Mouse (Mus musculus) frontal cortex, adult 2 months (tissue): ENCODE measurements around the gene Stmnd1. TPM values are rescaled to one million over a fixed set of nuclear protein-coding genes. Genes with fewer than 3 reads are reported as not detected.
"Not testable (repeated sequence)": the region's sequence is repeated elsewhere in the genome, so short reads cannot be mapped to it uniquely, and the experiment has no call there.

Experiments used
- DNase-seq, 2 experiments: peaks; one replicate each; pipeline ENCODE4 v3.0.0; 2022; ENCODE audit warnings: low spot score in 1 of 2; ENCODE audit errors: extremely low spot score in 1 of 2
- polyA plus RNA-seq: library from polyadenylated mRNA; depleted of rRNA; stranded (reverse); fragments of >200 nt; gene quantifications from 2 replicates; pipeline ENCODE4 v1.2.3, GENCODE M21; 2012; rRNA removed

Stmnd1 gene
- 0.08 TPM in 1 of 2 replicates, not detected in the other for polyA plus RNA-seq

DNA sequence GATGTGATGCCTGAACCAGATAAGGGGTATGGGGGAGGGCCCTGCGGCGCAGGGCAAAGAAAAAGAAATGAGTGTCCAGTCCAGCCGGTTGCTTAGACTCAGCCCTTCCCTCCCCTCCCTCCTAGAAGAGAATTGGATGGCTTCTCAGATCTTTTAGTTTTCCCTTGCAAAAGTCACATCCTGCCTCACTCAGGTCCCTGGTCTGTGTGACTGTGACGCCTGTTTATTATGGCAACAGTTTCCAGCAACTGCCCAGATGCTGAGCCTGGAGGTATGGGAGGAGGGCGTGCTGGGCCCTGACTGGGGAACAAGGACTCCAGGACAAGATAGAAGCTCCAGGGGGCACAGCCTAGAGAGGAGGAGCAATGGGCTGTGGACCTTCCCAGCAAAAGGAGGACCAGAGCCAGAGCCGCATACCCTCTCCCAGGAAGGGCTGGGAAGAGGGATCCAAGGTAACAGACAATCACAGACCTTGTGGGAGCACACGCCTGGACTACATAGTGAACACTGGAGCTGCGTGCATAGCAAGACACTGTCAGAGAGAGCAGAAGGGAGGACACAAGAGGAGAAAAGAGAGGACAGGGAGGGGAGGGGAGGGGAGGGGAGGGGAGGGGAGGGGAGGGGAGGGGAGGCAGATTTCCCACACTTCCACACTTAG is at the start of gene Stmnd1:
Gene Stmnd1 (plus strand): TSS at position 269 of the 658 bp plus-strand sequence.
- DNase-seq = no peak

DNA sequence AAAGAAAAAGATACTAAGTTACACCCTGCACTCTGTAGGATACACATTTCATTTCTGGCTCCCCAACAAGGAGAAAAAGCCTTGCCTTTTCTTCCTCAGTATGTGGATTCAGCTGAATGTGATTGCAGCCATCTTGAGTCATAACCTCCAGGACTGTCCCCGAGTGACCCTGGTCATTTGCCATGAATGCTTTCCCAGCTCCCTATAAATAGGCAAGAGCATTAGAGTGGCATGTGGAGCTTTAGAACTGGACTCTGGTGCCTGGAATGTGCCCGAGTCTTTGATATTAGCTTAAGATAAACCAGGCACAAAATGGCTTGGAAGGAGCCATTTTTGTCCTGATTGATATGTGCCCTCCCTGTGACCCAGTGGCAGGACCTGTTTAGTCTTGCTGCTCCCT is 46.6 kb upstream of the Stmnd1 start:
- no peak for DNase-seq

DNA sequence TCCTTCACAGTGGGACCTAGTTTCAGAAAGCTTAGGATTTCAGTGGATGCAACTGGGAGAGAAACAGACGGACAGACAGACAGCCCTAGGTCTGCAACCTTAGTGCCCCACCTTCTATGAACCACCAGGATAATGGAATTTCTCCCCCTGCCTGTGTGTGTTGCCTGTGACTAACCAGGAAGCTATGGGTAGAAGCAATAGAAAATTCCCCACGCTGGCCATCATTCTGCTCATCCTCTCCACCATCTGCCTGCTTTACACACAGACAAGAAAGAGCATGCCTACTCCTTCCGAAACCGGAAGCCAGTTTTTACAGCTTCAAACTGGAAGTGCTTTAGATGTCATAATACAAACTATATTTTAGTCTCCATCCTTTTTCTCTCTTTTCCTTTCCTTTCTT is 46.0 kb upstream of the Stmnd1 start:
- DNase-seq = peak in 1 of 2 experiments; percentile 65

DNA sequence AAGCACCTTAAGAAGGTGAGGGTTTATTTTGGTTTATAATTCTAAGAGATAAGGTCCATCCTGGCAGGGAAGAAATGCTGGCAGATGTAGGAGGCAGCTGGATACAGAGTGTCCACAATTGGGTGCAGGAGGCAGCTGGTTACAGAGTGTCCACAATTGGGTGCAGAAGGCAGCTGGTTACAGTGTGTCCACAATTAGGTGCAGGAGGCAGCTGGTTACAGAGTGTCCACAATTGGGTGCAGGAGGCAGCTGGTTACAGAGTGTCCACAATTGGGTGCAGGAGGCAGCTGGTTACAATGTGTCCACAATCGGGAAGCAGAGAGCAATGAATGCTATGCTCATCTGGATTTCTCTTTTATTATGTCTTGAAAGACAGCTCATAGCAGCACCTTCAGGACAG is 44.8 kb upstream of the Stmnd1 start:
- DNase-seq = not testable (repeated sequence)

DNA sequence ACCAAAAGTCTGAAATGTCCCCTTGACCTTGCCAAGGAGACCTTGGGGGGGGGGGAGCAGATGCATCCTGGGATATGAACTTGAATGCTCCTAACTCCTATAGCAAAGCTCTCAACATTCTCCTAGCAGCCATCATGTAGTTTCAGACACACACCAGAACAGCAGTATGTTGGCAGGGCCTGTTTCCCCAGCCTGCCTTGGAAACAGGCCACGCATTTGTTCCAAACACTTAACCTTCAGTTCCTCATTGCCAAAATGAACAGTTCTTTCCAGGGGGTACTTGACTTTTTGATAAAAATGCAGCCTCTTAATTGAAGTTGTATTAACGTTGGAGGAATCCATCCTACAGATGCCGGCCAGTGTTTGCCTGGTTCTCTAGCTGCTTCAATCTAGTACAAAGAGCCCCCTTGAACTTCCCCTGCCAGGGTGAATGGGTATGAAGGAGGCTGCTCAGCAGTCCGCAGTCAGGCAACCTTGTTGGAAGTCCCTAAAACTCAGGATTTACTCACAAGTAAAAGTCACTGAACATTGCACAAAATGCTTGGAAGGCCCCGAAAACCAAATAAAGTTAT is 41.9 kb upstream of the Stmnd1 start:
- no peak for DNase-seq

DNA sequence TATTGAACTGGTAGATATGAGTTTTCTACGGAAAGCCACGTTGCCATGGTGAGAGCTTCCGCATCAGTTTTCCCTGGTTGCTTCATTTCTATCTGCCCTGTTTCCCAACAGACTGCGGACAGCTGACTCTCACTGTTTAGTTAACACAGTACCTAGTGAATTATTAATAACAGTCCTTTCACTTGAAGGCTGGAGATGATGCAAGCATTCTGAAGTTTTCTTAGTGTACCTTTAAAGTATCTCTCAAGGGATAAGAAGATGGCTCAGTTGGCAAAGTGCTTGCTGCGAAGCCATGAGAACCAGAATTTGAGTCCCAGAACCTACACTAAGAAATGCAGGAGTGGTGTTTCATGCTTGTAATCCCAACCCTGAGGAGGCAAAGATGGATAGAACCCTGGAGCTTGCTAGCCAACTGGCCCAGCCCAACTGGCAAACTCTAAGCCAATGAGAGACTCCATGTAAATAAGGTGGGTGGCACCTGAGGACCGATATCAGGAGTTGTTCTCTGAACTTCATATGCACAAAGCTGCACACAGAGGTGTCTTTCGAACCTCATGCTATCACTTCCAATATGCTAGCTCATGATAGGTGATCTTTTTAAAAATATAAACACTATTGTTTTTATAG is 35.7 kb upstream of the Stmnd1 start:
- DNase-seq = no peak

DNA sequence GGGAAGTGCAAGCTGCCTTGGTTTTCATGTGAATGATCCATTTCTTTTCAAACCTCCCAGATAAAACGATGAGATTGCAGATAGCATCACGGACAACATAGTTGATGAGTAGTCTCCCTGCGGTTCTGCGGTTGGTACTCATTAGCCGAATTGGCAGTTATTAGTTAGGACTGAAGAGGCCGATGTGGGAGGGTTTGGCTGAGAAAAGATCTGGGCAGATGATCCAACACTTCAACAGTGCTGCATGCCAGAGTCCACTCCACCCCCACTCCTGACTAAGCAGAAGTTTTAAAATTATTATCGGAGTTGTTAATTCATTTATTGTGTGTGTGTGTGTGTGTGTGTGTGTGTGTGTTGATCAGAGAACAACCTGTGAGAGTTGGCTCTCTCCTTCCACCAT is 34.7 kb upstream of the Stmnd1 start:
- no peak for DNase-seq

DNA sequence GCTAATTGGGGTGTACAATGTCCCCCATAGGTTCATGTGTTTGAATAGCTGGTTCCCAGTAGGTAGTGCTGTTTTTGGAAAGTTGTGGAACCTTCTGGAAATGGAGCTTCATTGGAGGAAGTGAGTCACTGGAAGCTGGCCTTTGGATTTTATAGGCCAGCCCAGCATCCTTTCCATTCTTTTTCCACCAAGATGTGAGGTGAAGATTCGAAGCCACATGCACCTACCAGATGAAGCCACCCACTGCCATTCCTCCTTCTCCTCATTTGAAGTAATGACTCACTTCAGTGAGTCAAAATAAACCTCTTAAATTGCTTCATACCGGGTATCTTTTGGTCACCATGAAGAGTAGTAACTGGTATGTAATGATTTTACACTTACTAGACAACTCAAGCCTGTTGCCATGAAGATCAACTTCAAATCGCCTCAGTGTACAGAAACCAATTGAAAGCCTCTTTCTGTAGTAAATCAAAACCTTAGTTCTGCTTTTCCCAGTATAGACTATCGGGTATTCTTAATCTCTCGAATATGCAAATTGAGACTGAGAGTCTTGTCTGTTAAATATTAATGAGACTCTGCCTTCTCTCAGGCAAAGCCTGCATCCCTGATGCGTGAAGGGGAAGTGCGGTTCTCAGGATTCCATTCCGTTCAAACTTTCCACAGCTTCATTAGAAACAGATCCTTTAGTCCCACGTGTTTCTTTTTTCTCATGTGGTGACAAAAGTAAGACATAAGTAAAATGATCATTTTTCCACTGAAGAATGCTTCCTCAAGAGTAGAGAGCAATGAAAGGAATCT is 31.9 kb upstream of the Stmnd1 start:
- DNase-seq = peak in 1 of 2 experiments; percentile 35

DNA sequence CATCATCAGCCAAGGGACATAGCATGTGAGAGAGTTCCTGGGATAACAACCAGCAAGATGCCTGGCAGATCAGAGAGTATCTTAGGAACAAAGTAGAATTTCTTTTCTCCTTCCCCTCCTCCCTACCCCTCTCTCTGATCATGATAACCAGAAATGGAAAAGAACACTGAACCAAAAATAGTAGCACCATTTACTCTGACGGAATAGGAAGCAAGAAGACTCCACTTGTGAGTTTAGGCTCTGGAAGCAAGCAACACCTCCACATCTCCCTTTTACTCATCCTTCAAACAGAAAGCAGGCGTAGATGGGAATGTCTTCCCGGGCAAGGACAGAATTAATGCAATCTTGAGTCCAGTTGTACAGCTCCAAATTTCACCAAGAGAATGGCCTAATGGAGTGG is 19.8 kb upstream of the Stmnd1 start:
- peak; percentile 43 to 62 for DNase-seq

DNA sequence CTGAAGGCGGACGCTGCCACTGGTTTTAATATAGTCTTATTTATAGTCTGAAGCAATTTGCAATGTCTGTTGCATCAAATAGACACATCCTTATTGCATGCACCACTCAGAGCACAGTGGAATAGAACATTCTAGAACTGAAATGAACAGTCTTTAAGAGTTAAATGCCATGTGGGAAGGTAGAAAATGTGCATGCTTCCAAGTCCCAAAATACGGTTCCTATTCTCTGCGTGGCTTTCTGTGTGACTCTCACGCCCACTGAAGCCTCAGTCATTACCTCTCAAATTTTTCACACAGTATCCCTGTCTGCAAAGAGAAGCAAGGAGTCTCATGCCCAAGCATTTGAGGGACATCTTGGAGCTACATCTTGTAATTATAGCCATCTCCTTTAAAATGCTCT is 19.4 kb upstream of the Stmnd1 start:
- DNase-seq = no peak

DNA sequence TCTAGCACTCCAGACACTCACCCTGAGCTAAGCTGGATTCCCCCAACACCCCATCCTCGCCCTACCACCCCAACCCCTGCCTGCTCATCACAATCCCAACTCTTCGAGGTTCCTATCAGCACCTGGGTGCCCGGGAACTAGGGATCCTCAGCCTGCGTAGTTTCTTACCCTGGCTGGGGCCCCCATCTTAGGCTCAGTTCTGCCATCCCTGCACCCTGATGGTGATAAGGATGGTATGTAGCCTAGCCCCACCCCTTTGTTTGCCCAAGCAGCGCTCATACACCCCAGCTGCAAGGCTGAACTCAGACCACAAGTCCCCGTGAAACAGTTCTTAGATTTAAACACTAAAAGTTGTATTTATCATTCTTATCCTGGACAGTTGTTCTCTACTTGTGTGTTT is 17.9 kb upstream of the Stmnd1 start:
- no peak for DNase-seq

DNA sequence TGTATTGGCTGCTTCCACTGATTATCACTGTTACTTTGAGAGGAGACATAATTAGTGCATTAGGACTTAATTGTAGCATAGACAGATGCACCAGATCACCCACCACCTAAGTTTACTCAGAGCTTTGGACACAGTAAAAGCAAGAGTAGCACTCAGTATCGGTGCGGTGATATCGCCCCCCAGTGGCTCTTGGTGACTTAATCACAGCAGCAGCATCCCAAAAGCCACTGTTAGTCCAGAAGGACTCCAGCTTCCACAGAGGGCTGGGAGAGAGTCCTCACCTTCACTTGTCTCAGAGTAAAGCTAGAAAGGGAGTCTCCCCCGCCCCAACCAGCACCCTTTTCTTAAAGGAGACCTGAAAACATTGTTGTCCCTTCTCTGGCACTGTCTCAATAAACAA is 15.7 kb upstream of the Stmnd1 start:
- DNase-seq = peak in 1 of 2 experiments; percentile 88

DNA sequence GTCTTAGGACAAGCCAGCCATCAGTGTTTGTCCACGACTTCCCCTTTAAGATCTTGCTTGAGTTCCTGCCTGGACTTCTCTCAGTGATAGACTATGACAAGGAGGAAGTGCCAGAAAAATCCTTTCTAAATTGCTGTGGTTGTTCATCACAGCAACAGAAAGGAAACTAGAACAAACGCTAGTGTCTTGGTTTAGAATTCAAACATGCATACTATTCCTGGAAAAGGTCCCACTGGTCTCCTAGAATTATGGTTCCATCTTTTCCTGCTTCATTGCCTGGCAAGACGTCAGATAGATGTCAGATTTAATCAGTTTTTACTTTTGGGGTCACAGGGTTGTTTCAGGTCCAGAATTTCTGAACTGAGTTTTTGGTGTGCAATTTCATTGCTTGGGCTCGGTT is 14.0 kb upstream of the Stmnd1 start:
- no peak for DNase-seq

DNA sequence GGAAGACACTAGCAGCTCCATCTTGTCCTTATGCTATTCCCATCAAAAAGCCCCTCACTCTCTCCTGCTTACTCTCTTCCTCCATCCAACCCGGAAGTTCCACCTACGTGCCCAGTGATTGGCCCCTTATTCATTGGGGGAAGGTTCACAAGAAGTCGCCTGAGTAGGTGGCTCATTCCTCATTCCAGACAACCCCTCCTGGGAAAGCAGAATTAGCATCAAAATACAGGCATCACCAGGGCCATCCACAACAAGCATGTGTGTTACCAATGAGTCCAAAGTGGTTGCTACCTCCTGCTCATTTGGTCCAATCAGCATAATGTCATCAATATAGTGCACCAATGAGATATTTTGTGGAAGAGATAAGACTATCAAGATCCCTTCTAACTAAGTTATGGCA is 12.3 kb upstream of the Stmnd1 start:
- DNase-seq = no peak

DNA sequence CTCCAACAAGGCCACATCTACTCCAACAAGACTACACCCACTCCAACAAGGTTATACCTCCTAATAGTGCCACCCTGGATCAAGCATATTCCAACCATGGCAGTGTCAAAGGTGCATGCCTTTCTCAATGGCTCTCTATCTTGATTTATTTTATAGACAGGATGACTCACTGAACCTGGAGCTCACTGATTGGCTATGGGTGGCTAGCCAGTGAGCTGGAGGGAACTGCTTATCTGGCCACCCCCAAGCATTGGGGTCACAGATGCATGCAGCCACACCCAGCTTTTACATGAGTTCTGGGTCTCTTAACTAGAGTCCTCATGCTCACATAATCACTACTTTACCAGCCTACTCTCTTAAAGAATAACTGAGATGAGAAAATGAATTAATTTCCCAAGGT is 5.7 kb upstream of the Stmnd1 start:
- no peak for DNase-seq

DNA sequence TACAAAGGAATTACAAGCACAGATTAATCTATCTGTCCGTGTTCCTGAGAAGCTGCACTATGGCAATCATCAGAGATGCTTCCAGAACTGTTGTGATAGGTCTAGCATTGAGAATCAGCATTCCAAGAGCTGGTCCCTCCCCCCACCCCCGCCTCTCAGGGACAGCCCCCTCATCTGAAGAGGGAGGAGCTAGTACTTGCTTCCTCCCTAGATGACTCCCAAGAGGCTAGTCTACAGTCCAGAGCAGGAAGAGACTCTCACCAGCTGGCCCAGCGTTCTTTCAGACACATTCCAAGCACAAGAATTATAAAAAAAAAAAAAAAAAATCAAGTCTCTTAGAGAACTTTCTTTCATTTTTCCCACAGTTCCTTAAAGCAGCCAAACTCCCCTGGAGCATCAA is 5.2 kb upstream of the Stmnd1 start:
- no peak for DNase-seq

DNA sequence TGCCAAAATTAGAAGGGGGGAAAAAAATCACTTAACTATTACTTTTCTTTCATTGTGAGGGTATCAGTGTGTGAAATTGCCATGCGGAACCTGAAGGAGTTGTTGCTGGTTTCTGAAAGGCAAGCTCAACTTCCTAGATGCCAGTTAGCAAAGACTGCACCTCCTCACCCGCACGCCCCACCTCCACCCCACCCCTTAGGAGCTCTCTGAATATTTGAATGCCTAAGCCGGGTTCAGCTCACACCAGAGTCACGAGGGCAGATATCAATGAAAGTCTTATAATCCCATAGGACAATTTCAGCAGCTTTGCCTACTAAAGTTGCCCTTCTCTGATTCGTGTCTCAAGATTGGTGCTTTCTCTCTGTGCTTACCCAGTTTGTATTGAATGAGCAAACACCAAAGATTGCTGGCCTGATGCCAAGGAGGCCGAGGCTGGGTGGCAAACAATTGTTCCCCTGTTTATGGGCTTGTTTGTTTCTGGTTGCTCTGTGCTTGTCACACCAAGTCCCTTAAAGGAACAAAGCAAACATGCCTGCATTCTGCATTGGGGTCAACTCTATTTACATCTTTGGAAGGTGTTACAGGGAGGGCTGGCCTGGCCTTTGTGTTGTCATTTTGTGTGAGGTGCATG is 4.6 kb upstream of the Stmnd1 start:
- DNase-seq = peak; percentile 40 to 67

DNA sequence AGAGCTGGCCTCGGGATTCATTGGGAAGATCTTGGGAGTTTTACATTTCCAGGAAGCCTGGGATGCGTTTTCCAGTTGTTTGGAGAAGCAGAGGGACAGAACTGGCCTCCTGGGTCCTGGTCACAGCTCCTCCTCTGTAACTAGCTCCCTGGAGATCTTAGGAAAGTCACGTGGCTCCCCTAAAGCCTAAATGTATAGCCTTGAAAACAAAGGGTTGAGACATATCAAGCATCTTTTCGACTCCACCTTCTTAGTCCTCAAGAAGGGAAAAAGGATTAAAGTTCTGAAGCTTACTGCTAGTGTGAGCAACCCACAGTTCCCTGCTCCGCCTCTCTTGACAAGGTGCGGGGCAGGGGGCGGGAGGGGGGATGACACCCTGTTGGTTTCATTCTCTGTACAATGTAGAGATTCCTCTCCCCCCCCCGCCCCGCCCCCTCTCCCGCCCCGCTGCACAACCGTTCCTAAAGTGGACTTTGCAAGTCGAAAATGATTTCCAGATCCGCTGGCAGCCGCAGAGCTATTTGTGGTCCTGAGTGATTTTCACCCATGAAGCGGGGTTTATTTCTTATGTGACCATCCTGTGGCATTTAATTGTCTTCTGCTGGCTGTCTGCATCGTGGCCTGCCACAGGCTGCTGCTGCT is 589 bp upstream of the Stmnd1 start:
- DNase-seq = no peak

DNA sequence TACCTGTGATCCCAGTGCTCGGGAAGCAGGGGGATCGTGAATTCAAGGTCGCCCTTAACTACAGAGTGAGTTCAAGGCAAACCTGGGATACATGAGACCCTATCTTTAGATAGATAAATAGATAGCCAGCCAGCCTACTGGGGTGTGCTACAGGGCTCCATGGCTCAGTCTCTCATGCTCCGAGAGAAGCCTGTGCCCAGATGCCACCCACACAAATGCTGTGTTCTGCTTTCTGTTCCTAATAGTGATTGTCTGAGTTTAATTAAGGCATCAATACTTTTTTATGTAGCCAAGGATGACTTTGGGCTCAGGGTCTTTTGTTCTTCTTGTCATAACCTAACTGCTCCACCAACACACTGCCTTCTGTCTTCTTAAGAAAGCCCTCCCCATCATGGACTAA is 2.2 kb downstream of the Stmnd1 start:
- DNase-seq = no peak

DNA sequence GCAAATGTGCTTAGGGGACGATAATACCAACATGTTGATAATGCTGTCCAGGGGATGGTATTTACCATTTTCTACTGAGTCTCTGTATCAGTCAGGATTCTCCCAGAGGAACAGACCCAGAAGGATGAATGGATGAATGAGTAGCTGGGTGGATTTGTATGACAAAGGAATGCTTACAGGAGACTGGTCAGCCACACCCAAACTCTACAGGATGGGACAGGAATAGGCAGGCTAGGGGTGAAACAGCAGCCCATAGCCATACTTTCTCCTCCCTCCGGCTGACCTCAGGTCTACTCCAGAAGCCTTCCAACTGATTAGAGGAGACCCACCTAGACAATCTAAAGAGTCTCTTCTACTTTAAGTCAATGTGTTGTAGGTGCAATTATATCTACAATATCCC is 9.0 kb downstream of the Stmnd1 start:
- DNase-seq = no peak
